Mouse (Mus musculus) lung, embryonic 15.5 days (tissue): ENCODE results near the gene Pld4. TPM values are rescaled to one million over a fixed set of nuclear protein-coding genes. Genes with fewer than 3 reads are reported as not detected.

Source experiments
- ATAC-seq: fragments of 200-750 bp; cut with Nextera tagmentation; 2 replicates; pipeline ENCODE4 v1.8.0; 2017; ENCODE audit warnings: moderate number of reproducible peaks, borderline replicate concordance; ENCODE audit not compliant: low FRiP score, low TSS enrichment; ENCODE audit errors: extremely low read depth
- H3K27ac ChIP-seq: fragments of 300-500 bp; sonication (generic); 2 replicates; pipeline ENCODE4 v1.5.1; 2015; ENCODE audit warnings: moderate library complexity, mild to moderate bottlenecking, inconsistent platforms
- H3K27me3 ChIP-seq: fragments of 300-500 bp; sonication (generic); 2 replicates; pipeline ENCODE4 v1.6.1; 2015; ENCODE audit warnings: inconsistent platforms
- H3K36me3 ChIP-seq: fragments of 300-500 bp; sonication (generic); 2 replicates; pipeline ENCODE4 v1.6.1; 2015; ENCODE audit warnings: inconsistent platforms
- H3K4me1 ChIP-seq: fragments of 300-500 bp; sonication (generic); 2 replicates; pipeline ENCODE4 v1.6.1; 2015; ENCODE audit warnings: inconsistent platforms
- H3K4me2 ChIP-seq: fragments of 300-500 bp; sonication (generic); 2 replicates; pipeline ENCODE4 v1.6.1; 2015; ENCODE audit warnings: inconsistent platforms, mild to moderate bottlenecking, moderate library complexity
- H3K4me3 ChIP-seq: fragments of 300-500 bp; sonication (generic); 2 replicates; pipeline ENCODE4 v1.5.1; 2015; ENCODE audit warnings: mild to moderate bottlenecking, inconsistent platforms
- H3K9ac ChIP-seq: fragments of 300-500 bp; sonication (generic); 2 replicates; pipeline ENCODE4 v1.6.1; 2015; ENCODE audit warnings: inconsistent platforms
- H3K9me3 ChIP-seq: fragments of 300-500 bp; sonication (generic); 2 replicates; pipeline ENCODE4 v1.6.1; 2016; ENCODE audit warnings: inconsistent platforms
- WGBS: fragments of 180-500 bp; shearing (Covaris S2); methylation state at CpG from one replicate; pipeline ENCODE4 v1.1.7; 2015; 5-methylcytosine and 5-hydroxymethylcytosine counted together
- polyA plus RNA-seq: library from polyadenylated mRNA; unstranded; fragments of >200 nt; fragmentation: Nextera tagmentation; extraction: Ambion mirVana; gene quantifications from 2 replicates; pipeline ENCODE4 v1.2.1, GENCODE M21; 2015

The Pld4 gene
- polyA plus RNA-seq, 1 experiment from 2014 or later, result 17.9 TPM

GRCm38 (mm10) chr12:112724077-112724805, 36.2 kb upstream of the Pld4 start:
- ATAC-seq, result no peak
- Histone ChIP-seq H3K9me3 (no peaks in the 10 kb centered on the region), H3K36me3 (peaks cover 4% of the 10 kb centered on the region; the same call in 1 of the 2 replicates), H3K27me3 (peaks cover 19% of the 10 kb centered on the region), H3K4me1 (peaks cover 35% of the 10 kb centered on the region), H3K4me3 (no peak overlapping the region), H3K9ac (no peak overlapping the region), H3K27ac (no peak overlapping the region), H3K4me2 (no peak overlapping the region; the same call in 1 of the 2 replicates)
- WGBS, result 72% methylated on average over 11 of the region's 11 CpGs

GRCm38 (mm10) chr12:112727801-112728200, 32.7 kb upstream of the Pld4 start:
- ATAC-seq, result no peak
- 70% methylated on average over 8 of the region's 8 CpGs for WGBS
- H3K9ac ChIP-seq, result no peak overlapping the region

GRCm38 (mm10) chr12:112730808-112731207, 29.6 kb upstream of the Pld4 start:
- H3K4me2 ChIP-seq, result no peak overlapping the region
- H3K36me3 ChIP-seq, result peaks cover 11% of the 10 kb centered on the region; the same call in 1 of the 2 replicates
- H3K4me1 ChIP-seq, result 0 out of 2 replicates have a peak, but pooled peaks cover 2% of the 10 kb centered on the region
- no peaks in the 10 kb centered on the region for H3K9me3 ChIP-seq
- H3K27me3 ChIP-seq, result no peaks in the 10 kb centered on the region
- H3K9ac ChIP-seq, result no peak overlapping the region
- no peak overlapping the region for H3K27ac ChIP-seq
- 78% methylated on average over 14 of the region's 14 CpGs for WGBS
- H3K4me3 ChIP-seq, result no peak overlapping the region
- ATAC-seq, result no peak

More at GRCm38 (mm10) chr12:112727801-112728200, 32.7 kb upstream of the Pld4 start:
- Histone ChIP-seq H3K36me3 (peaks cover 11% of the 10 kb centered on the region; the same call in 1 of the 2 replicates), H3K4me2 (no peak overlapping the region), H3K27ac (no peak overlapping the region), H3K27me3 (peaks cover 5% of the 10 kb centered on the region; the same call in 1 of the 2 replicates), H3K4me3 (no peak overlapping the region), H3K9me3 (no peaks in the 10 kb centered on the region), H3K4me1 (peaks cover 15% of the 10 kb centered on the region)

DNA sequence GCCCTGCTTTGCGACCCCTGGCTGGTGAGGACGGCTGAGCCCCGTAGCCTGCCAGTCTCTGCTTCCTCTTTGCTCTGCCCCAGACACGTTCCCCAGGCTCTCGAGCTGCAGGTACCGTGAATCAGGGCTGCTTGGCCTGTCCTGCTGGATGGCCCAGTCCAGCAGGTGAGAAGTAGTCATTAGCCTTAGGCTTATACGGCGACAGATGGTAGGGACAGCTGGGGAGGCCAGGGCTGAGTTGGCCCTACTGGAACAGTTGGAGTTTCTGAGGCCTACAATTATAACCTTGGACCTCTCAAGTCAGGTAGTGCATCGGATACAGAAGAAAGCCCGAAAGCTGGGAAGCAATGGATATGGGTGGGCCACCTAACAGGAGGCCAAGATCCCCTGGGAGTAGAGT, 27.9 kb upstream of the Pld4 start:
- Histone ChIP-seq H3K9me3 (no peaks in the 10 kb centered on the region), H3K4me2 (no peak overlapping the region), H3K4me1 (0 out of 2 replicates have a peak, but pooled peaks cover 2% of the 10 kb centered on the region), H3K36me3 (peaks cover 27% of the 10 kb centered on the region; the same call in 1 of the 2 replicates), H3K9ac (no peak overlapping the region), H3K4me3 (no peak overlapping the region), H3K27me3 (no peaks in the 10 kb centered on the region), H3K27ac (no peak overlapping the region)
- 84% methylated on average over 10 of the region's 10 CpGs for WGBS
- no peak for ATAC-seq

GRCm38 (mm10) chr12:112734108-112734820, 26.2 kb upstream of the Pld4 start:
- H3K4me1 ChIP-seq, result no peaks in the 10 kb centered on the region
- H3K9ac ChIP-seq, result no peak overlapping the region
- H3K4me3 ChIP-seq, result no peak overlapping the region
- H3K27me3 ChIP-seq, result no peaks in the 10 kb centered on the region
- no peak overlapping the region for H3K27ac ChIP-seq
- H3K4me2 ChIP-seq, result no peak overlapping the region
- H3K9me3 ChIP-seq, result no peaks in the 10 kb centered on the region
- ATAC-seq, result no peak
- WGBS, result 61% methylated on average over 2 of the region's 2 CpGs
- H3K36me3 ChIP-seq, result peaks cover 42% of the 10 kb centered on the region

GRCm38 (mm10) chr12:112734881-112735655, 25.4 kb upstream of the Pld4 start:
- Histone ChIP-seq H3K4me1 (no peaks in the 10 kb centered on the region), H3K27me3 (no peaks in the 10 kb centered on the region), H3K4me3 (no peak overlapping the region), H3K9ac (no peak overlapping the region), H3K27ac (no peak overlapping the region), H3K9me3 (no peaks in the 10 kb centered on the region), H3K4me2 (no peak overlapping the region), H3K36me3 (peaks cover 43% of the 10 kb centered on the region)
- ATAC-seq, result no peak
- WGBS, result 84% methylated on average over 19 of the region's 19 CpGs

GRCm38 (mm10) chr12:112735896-112736635, 24.4 kb upstream of the Pld4 start:
- ATAC-seq, result no peak
- Histone ChIP-seq H3K27ac (no peak overlapping the region), H3K4me3 (no peak overlapping the region), H3K9ac (no peak overlapping the region), H3K27me3 (no peaks in the 10 kb centered on the region), H3K4me2 (no peak overlapping the region), H3K4me1 (no peaks in the 10 kb centered on the region), H3K36me3 (peaks cover 43% of the 10 kb centered on the region), H3K9me3 (no peaks in the 10 kb centered on the region)
- WGBS, result 87% methylated on average over 29 of the region's 29 CpGs

GRCm38 (mm10) chr12:112736636-112736925, 23.9 kb upstream of the Pld4 start:
- no peaks in the 10 kb centered on the region for H3K27me3 ChIP-seq
- H3K9me3 ChIP-seq, result no peaks in the 10 kb centered on the region
- no peak overlapping the region for H3K4me3 ChIP-seq
- H3K9ac ChIP-seq, result no peak overlapping the region
- H3K4me1 ChIP-seq, result no peaks in the 10 kb centered on the region
- no peak overlapping the region for H3K27ac ChIP-seq
- ATAC-seq, result no peak
- H3K4me2 ChIP-seq, result no peak overlapping the region
- H3K36me3 ChIP-seq, result peaks cover 43% of the 10 kb centered on the region
- WGBS, result 81% methylated on average over 10 of the region's 10 CpGs

GRCm38 (mm10) chr12:112737081-112737480, 23.4 kb upstream of the Pld4 start:
- H3K4me2 ChIP-seq, result no peak overlapping the region
- ATAC-seq, result no peak
- H3K27me3 ChIP-seq, result no peaks in the 10 kb centered on the region
- peaks cover 39% of the 10 kb centered on the region for H3K36me3 ChIP-seq
- no peaks in the 10 kb centered on the region for H3K9me3 ChIP-seq
- H3K27ac ChIP-seq, result no peak overlapping the region
- no peak overlapping the region for H3K9ac ChIP-seq
- H3K4me1 ChIP-seq, result no peaks in the 10 kb centered on the region
- H3K4me3 ChIP-seq, result no peak overlapping the region
- 82% methylated on average over 7 of the region's 7 CpGs for WGBS

DNA sequence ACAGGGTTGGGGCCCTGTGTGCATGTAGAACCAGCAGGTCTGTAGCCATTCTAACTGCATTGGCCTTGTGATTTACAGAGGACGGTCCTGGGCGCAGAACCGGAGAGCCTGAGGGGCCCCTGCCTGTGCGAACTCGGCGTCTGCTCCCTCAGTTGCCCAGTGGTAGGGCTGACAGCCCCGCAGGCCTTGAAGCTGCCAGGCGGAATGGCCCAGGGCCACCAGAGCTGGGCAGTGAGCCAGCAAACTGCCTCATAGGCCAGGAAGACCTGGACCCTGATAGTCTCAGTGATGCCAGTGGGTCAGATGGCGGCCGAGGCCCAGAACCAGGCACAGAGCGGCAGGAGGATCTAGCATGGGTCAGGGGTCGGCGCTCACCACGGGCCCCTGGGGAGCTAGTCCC, 22.7 kb upstream of the Pld4 start:
- no peaks in the 10 kb centered on the region for H3K9me3 ChIP-seq
- H3K4me1 ChIP-seq, result peaks cover under 1% of the 10 kb centered on the region; the same call in 1 of the 2 replicates
- H3K27me3 ChIP-seq, result no peaks in the 10 kb centered on the region
- WGBS, result 91% methylated on average over 14 of the region's 14 CpGs
- H3K36me3 ChIP-seq, result peaks cover 36% of the 10 kb centered on the region
- H3K4me2 ChIP-seq, result no peak overlapping the region
- H3K9ac ChIP-seq, result no peak overlapping the region
- ATAC-seq, result no peak
- no peak overlapping the region for H3K4me3 ChIP-seq
- no peak overlapping the region for H3K27ac ChIP-seq

- Histone ChIP-seq H3K36me3 (peaks cover 36% of the 10 kb centered on the region), H3K4me3 (no peak overlapping the region), H3K27ac (no peak overlapping the region), H3K9ac (no peak overlapping the region), H3K4me2 (no peak overlapping the region), H3K27me3 (no peaks in the 10 kb centered on the region), H3K4me1 (peaks cover 7% of the 10 kb centered on the region; the same call in 1 of the 2 replicates), H3K9me3 (no peaks in the 10 kb centered on the region)
- WGBS, result 89% methylated on average over 31 of the region's 31 CpGs
- no peak for ATAC-seq
Observed at GRCm38 (mm10) chr12:112738281-112739022, 22.0 kb upstream of the Pld4 start.
